Mouse (Mus musculus) MEL (cell line): ENCODE data around the gene Fgfr2. TPM values are rescaled to one million over a fixed set of nuclear protein-coding genes. Genes with fewer than 3 reads are reported as not detected.

Source experiments
- DNase-seq: peaks from one replicate; pipeline ENCODE4 v3.0.0; 2011; ENCODE audit warnings: low read depth, low spot score
- H3K27ac ChIP-seq: 2 replicates; pipeline ENCODE4 v1.5.1; 2012; ENCODE audit warnings: low read depth, mild to moderate bottlenecking, control low read depth, low read length, moderate library complexity; ENCODE audit not compliant: control insufficient read depth
- H3K27me3 ChIP-seq, 2 experiments: fragments of 150-350 bp in 1 of 2; sonication (generic) in 1 of 2; 2 replicates each; pipeline ENCODE4 v1.6.1; 2012; ENCODE audit warnings: low read length in 2 of 2, mild to moderate bottlenecking in 2 of 2, improper control_type of control experiment in 1 of 2, moderate library complexity in 1 of 2; ENCODE audit not compliant: insufficient read depth in 2 of 2, control insufficient read depth in 1 of 2
- H3K36me3 ChIP-seq, 2 experiments: 2 replicates each; pipeline ENCODE4 v1.6.1; 2012 to 2014; ENCODE audit warnings: low read length in 2 of 2, improper control_type of control experiment in 1 of 2, inconsistent platforms in 1 of 2, mild to moderate bottlenecking in 1 of 2; ENCODE audit not compliant: insufficient read depth in 2 of 2, control insufficient read depth in 1 of 2
- H3K4me1 ChIP-seq, 2 experiments: fragments of 150-350 bp in 1 of 2; sonication (generic) in 1 of 2; 2 replicates each; pipeline ENCODE4 v1.6.1; 2012; ENCODE audit warnings: low read length in 2 of 2, improper control_type of control experiment in 1 of 2, mild to moderate bottlenecking in 1 of 2; ENCODE audit not compliant: insufficient read depth in 2 of 2, control insufficient read depth in 1 of 2
- H3K4me3 ChIP-seq, 2 experiments: fragments of 150-350 bp in 1 of 2; sonication (generic) in 1 of 2; 2 replicates each; pipeline ENCODE4 v1.5.1; 2012; ENCODE audit warnings: low read depth in 2 of 2, low read length in 2 of 2, mild to moderate bottlenecking in 2 of 2, moderate library complexity in 2 of 2, control low read depth in 1 of 2, improper control_type of control experiment in 1 of 2; ENCODE audit not compliant: control insufficient read depth in 1 of 2, insufficient read depth in 1 of 2
- H3K79me2 ChIP-seq: 2 replicates; pipeline ENCODE4 v1.6.1; 2012; ENCODE audit warnings: mild to moderate bottlenecking, low read length, moderate library complexity; ENCODE audit not compliant: control insufficient read depth, poor library complexity, insufficient read depth
- H3K9ac ChIP-seq: 2 replicates; pipeline ENCODE4 v1.6.1; 2012; ENCODE audit warnings: low read depth, mild to moderate bottlenecking, control low read depth, low read length, moderate library complexity; ENCODE audit not compliant: control insufficient read depth, poor library complexity, severe bottlenecking
- H3K9me3 ChIP-seq: fragments of 150-350 bp; sonication (generic); replicated peaks from 2 replicates; pipeline ENCODE4 v1.6.1; 2012; ENCODE audit warnings: mild to moderate bottlenecking, low read length, improper control_type of control experiment, moderate library complexity; ENCODE audit not compliant: insufficient read depth
- BHLHE40 ChIP-seq: IDR thresholded peaks from 2 replicates; pipeline ENCODE4 v1.6.1; 2012; ENCODE audit warnings: low read depth, mild to moderate bottlenecking, inconsistent platforms, low read length, improper control_type of control experiment, borderline replicate concordance
- CHD2 ChIP-seq: IDR thresholded peaks from 2 replicates; pipeline ENCODE4 v1.6.1; 2011; ENCODE audit warnings: low read length, improper control_type of control experiment
- E2F4 ChIP-seq: IDR thresholded peaks from 2 replicates; pipeline ENCODE4 v1.6.1; 2011; ENCODE audit warnings: low read depth, low read length, improper control_type of control experiment, borderline replicate concordance
- ELF1 ChIP-seq: IDR thresholded peaks from 2 replicates; pipeline ENCODE4 v1.6.1; 2014; ENCODE audit warnings: low read depth, mild to moderate bottlenecking, inconsistent platforms, low read length, improper control_type of control experiment, moderate library complexity
- EP300 ChIP-seq, 2 experiments: IDR thresholded peaks; 2 replicates each; pipeline ENCODE4 v1.6.1; 2011; ENCODE audit warnings: improper control_type of control experiment in 2 of 2, low read length in 2 of 2, low read depth in 1 of 2, mild to moderate bottlenecking in 1 of 2
- ETS1 ChIP-seq: IDR thresholded peaks from 2 replicates; pipeline ENCODE4 v1.6.1; 2012; ENCODE audit warnings: low read depth, mild to moderate bottlenecking, inconsistent platforms, low read length, improper control_type of control experiment, moderate library complexity
- GABPA ChIP-seq: IDR thresholded peaks from 2 replicates; pipeline ENCODE4 v1.6.1; 2012; ENCODE audit warnings: low read depth, mild to moderate bottlenecking, inconsistent platforms, low read length, improper control_type of control experiment, moderate library complexity
- GATA1 ChIP-seq: IDR thresholded peaks from 2 replicates; pipeline ENCODE4 v1.6.1; 2011; ENCODE audit warnings: low read depth, low read length, improper control_type of control experiment
- MAFK ChIP-seq: IDR thresholded peaks from 2 replicates; pipeline ENCODE4 v1.6.1; 2011; ENCODE audit warnings: low read depth, mild to moderate bottlenecking, low read length, improper control_type of control experiment, borderline replicate concordance
- MAZ ChIP-seq: IDR thresholded peaks from 2 replicates; pipeline ENCODE4 v1.6.1; 2012; ENCODE audit warnings: low read depth, mild to moderate bottlenecking, inconsistent platforms, low read length, improper control_type of control experiment
- MEF2A ChIP-seq: IDR thresholded peaks from 2 replicates; pipeline ENCODE4 v1.6.1; 2014; ENCODE audit warnings: low read depth, mild to moderate bottlenecking, inconsistent platforms, low read length, improper control_type of control experiment; ENCODE audit not compliant: poor library complexity, insufficient replicate concordance, severe bottlenecking; ENCODE audit errors: extremely low read depth
- MYB ChIP-seq: IDR thresholded peaks from 2 replicates; pipeline ENCODE4 v1.6.1; 2011; ENCODE audit warnings: mild to moderate bottlenecking, low read depth, low read length, improper control_type of control experiment
- MYC ChIP-seq: IDR thresholded peaks from 2 replicates; pipeline ENCODE4 v1.6.1; 2011; ENCODE audit warnings: low read depth, mild to moderate bottlenecking, low read length, improper control_type of control experiment, moderate library complexity
- NELFE ChIP-seq: IDR thresholded peaks from 2 replicates; pipeline ENCODE4 v1.6.1; 2011; ENCODE audit warnings: low read depth, low read length, improper control_type of control experiment
- NRF1 ChIP-seq: IDR thresholded peaks from 2 replicates; pipeline ENCODE4 v1.6.1; 2014; ENCODE audit warnings: low read depth, mild to moderate bottlenecking, inconsistent platforms, low read length, improper control_type of control experiment, moderate library complexity; ENCODE audit not compliant: poor library complexity, insufficient read depth, severe bottlenecking
- POLR2A ChIP-seq, 2 experiments: IDR thresholded peaks; 2 replicates each; pipeline ENCODE4 v1.6.1; 2011 to 2012; ENCODE audit warnings: low read length in 2 of 2, mild to moderate bottlenecking in 2 of 2, control low read depth in 1 of 2, improper control_type of control experiment in 1 of 2, low read depth in 1 of 2, moderate library complexity in 1 of 2; ENCODE audit not compliant: control insufficient read depth in 1 of 2, insufficient read depth in 1 of 2, poor library complexity in 1 of 2
- POLR2AphosphoS2 ChIP-seq: IDR thresholded peaks from 2 replicates; pipeline ENCODE4 v1.6.1; 2011; ENCODE audit warnings: low read length, improper control_type of control experiment
- RAD21 ChIP-seq: IDR thresholded peaks from 2 replicates; pipeline ENCODE4 v1.6.1; 2011; ENCODE audit warnings: mild to moderate bottlenecking, low read depth, low read length, improper control_type of control experiment
- RCOR1 ChIP-seq: IDR thresholded peaks from 2 replicates; pipeline ENCODE4 v1.6.1; 2012; ENCODE audit warnings: low read depth, mild to moderate bottlenecking, inconsistent platforms, low read length, improper control_type of control experiment
- SIN3A ChIP-seq: IDR thresholded peaks from 2 replicates; pipeline ENCODE4 v1.6.1; 2012; ENCODE audit warnings: low read length, improper control_type of control experiment, inconsistent platforms
- SMC3 ChIP-seq: IDR thresholded peaks from 2 replicates; pipeline ENCODE4 v1.6.1; 2011; ENCODE audit warnings: low read depth, low read length, improper control_type of control experiment
- TAL1 ChIP-seq: IDR thresholded peaks from 2 replicates; pipeline ENCODE4 v1.6.1; 2012; ENCODE audit warnings: mild to moderate bottlenecking, inconsistent platforms, low read length, moderate library complexity, mixed read lengths
- TCF12 ChIP-seq: IDR thresholded peaks from 2 replicates; pipeline ENCODE4 v1.6.1; 2014; ENCODE audit warnings: low read depth, mild to moderate bottlenecking, inconsistent platforms, low read length, improper control_type of control experiment, moderate library complexity
- UBTF ChIP-seq: IDR thresholded peaks from 2 replicates; pipeline ENCODE4 v1.6.1; 2012; ENCODE audit warnings: low read depth, mild to moderate bottlenecking, inconsistent platforms, low read length, improper control_type of control experiment, moderate library complexity, borderline replicate concordance; ENCODE audit not compliant: insufficient read depth
- USF1 ChIP-seq: IDR thresholded peaks from 2 replicates; pipeline ENCODE4 v1.6.1; 2014; ENCODE audit warnings: low read depth, mild to moderate bottlenecking, inconsistent platforms, low read length, improper control_type of control experiment, moderate library complexity
- USF2 ChIP-seq, 2 experiments: IDR thresholded peaks; 2 replicates each; pipeline ENCODE4 v1.6.1; 2011 to 2012; ENCODE audit warnings: improper control_type of control experiment in 2 of 2, low read length in 2 of 2, borderline replicate concordance in 1 of 2, inconsistent platforms in 1 of 2, low read depth in 1 of 2, mild to moderate bottlenecking in 1 of 2; ENCODE audit not compliant: insufficient read depth in 1 of 2
- ZC3H11A ChIP-seq: IDR thresholded peaks from 2 replicates; pipeline ENCODE4 v1.6.1; 2012; ENCODE audit warnings: low read depth, mild to moderate bottlenecking, inconsistent platforms, low read length, improper control_type of control experiment
- ZKSCAN1 ChIP-seq: IDR thresholded peaks from 2 replicates; pipeline ENCODE4 v1.6.1; 2012; ENCODE audit warnings: low read depth, mild to moderate bottlenecking, inconsistent platforms, low read length, improper control_type of control experiment, moderate library complexity
- ZMIZ1 ChIP-seq: IDR thresholded peaks from 2 replicates; pipeline ENCODE4 v1.6.1; 2012; ENCODE audit warnings: low read depth, mild to moderate bottlenecking, inconsistent platforms, low read length, improper control_type of control experiment, moderate library complexity
- ZNF384 ChIP-seq: IDR thresholded peaks from 2 replicates; pipeline ENCODE4 v1.6.1; 2012; ENCODE audit warnings: low read depth, mild to moderate bottlenecking, inconsistent platforms, low read length, improper control_type of control experiment
- polyA plus RNA-seq, 2 experiments: library from polyadenylated mRNA; stranded (reverse) in 1 of 2; unstranded in 1 of 2; fragments of >175 nt in 1 of 2; fragments of >200 nt in 1 of 2; gene quantifications; 2 replicates each; pipeline versions ENCODE4 v1.2.1 to v1.2.4; 2012; ENCODE audit warnings: low replicate concordance in 2 of 2, low read depth in 1 of 2; ENCODE audit not compliant: insufficient read length in 2 of 2, insufficient read depth in 1 of 2, missing spikeins in 1 of 2
- total RNA-seq: library from RNA; depleted of rRNA; stranded (reverse); fragments of 300-350 nt; gene quantifications from 2 replicates; pipeline ENCODE4 v1.2.3, GENCODE M21; 2012

The Fgfr2 gene
- total and polyA plus RNA-seq, 3 experiments: not detected

DNA sequence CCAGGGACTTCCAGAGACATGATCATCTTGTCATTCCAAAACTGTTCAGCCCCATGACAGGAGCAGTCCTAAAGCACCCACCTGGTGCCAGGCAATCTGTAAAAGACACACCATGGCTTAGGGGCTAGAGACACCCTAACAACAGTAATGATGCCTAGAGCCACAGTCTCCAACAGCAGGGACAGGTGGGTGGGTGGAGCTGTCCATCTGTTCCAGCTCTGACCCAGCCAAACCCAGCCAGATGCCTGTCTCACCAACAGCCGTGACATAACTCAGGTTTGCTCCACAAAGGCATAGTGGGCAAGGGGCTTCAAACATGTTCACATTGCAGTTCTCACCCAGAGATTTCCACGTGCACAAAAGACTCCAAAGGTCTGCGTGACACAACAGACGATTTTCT lies 841.4 kb downstream of the Fgfr2 start:
- Histone ChIP-seq H3K4me3 (no peak overlapping the region), H3K9ac (no peak overlapping the region), H3K27me3 (no peaks in the 10 kb centered on the region)
- no peak for DNase-seq
- no peak for TF ChIP-seq E2F4
- no peak for TF ChIP-seq SIN3A
- no peak for TF ChIP-seq GABPA
- TF ChIP-seq SMC3: no peak
- TF ChIP-seq ELF1: no peak
- no peak for TF ChIP-seq ZNF384
- no peak for TF ChIP-seq POLR2AphosphoS2
- no peak for TF ChIP-seq BHLHE40
- TF ChIP-seq ETS1: no peak
- no peak for TF ChIP-seq MEF2A
- no peak for TF ChIP-seq ZC3H11A
- TF ChIP-seq NELFE: no peak
- TF ChIP-seq MAFK: no peak
- no peak for TF ChIP-seq USF2 (IDR thresholded peaks at IDR 0.05; ENCODE audit: borderline replicate concordance in 1 of 2, insufficient read depth in 1 of 2, low read depth in 1 of 2, low read length in 2 of 2)
- no peak for TF ChIP-seq MYB
- no peak for TF ChIP-seq CHD2
- TF ChIP-seq, all 39 proteins: peak for 0
- Histone ChIP-seq H3K27ac (no peak overlapping the region), H3K79me2 (peaks cover 9% of the 10 kb centered on the region), H3K4me1 (peaks cover 6 to 22% of the 10 kb centered on the region in 2 experiments), H3K36me3 (peaks cover 4 to 20% of the 10 kb centered on the region in 2 experiments), H3K9me3 (no peaks in the 10 kb centered on the region)

DNA sequence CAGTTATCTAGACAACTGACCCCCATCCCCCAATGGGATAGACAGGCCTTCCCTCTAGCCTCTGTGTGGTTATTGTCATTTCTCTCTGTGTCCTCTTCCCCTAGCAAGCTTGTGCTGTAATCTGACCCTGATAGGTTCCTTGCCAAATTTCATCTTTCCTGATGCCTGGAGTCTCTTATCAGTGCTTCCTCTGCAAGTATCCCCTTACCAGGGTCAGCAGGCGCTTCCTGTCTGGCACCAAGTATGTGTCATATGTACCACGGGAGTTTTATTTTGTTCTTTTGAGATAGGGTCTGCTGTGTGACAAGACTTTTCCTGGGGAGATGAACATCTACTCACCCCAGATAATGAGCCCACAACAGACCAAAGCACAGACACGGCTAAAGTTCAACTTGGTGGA lies 844.5 kb downstream of the Fgfr2 start:
- peaks cover 6 to 17% of the 10 kb centered on the region in 2 experiments for H3K36me3 ChIP-seq
- H3K9ac ChIP-seq: no peak overlapping the region
- peaks cover 6 to 13% of the 10 kb centered on the region in 2 experiments for H3K4me1 ChIP-seq
- no peak overlapping the region for H3K4me3 ChIP-seq
- no peaks in the 10 kb centered on the region for H3K27me3 ChIP-seq
- H3K79me2 ChIP-seq: peaks cover 11% of the 10 kb centered on the region; the same call in 1 of the 2 replicates
- DNase-seq: peak; percentile 75
- no peaks in the 10 kb centered on the region for H3K9me3 ChIP-seq
- peak overlapping the region; percentile 69 for H3K27ac ChIP-seq
- TF ChIP-seq RAD21 (no peak), MAFK (peak; percentile 35; the same call in 1 of the 2 replicates), BHLHE40 (peak; percentile 50; the same call in 1 of the 2 replicates), MYC (no peak), POLR2A (IDR thresholded peaks at IDR 0.05; ENCODE audit: control insufficient read depth in 1 of 2, insufficient read depth in 1 of 2, low read depth in 1 of 2, low read length in 2 of 2, poor library complexity in 1 of 2) (no peak), ZKSCAN1 (no peak), MYB (no peak; the same call in 1 of the 2 replicates), SIN3A (peak; percentile 64), NELFE (no peak), ZMIZ1 (no peak), UBTF (no peak), MAZ (no peak), ZNF384 (no peak), RCOR1 (peak; percentile 86), TCF12 (peak; percentile 90), GABPA (no peak), TAL1 (peak; percentile 69), ZC3H11A (no peak), SMC3 (no peak), ETS1 (peak; percentile 92), ELF1 (0 out of 2 replicates have a peak, but pooled peaks have one; percentile 40), GATA1 (peak; percentile 93), EP300 (IDR thresholded peaks at IDR 0.05; ENCODE audit: low read depth in 1 of 2, low read length in 2 of 2) (peak; percentile 91), NRF1 (no peak), USF1 (peak; percentile 44; the same call in 1 of the 2 replicates)
